Mouse (Mus musculus): Measurements from ENCODE around the gene Paqr6.

- TF ChIP-seq CTCF (IDR thresholded peaks at IDR 0.05; ENCODE audit: low read depth) (no peak), EP300 (IDR thresholded peaks at IDR 0.05; ENCODE audit: low read depth) (no peak)
Observed at GRCm38 (mm10) chr3:88398666-88399065, 34.3 kb downstream of the Paqr6 start.
